Mouse (Mus musculus) forebrain, embryonic 15.5 days (tissue): ENCODE data around the gene Lnpk. TPM values are rescaled to one million over a fixed set of nuclear protein-coding genes. Genes with fewer than 3 reads are reported as not detected.

Experiments
- ATAC-seq: fragments of 200-750 bp; cut with Nextera tagmentation; replicated peaks from 2 replicates; pipeline ENCODE4 v1.8.0; 2017; ENCODE audit warnings: mild to moderate bottlenecking, moderate TSS enrichment, moderate library complexity
- H3K27ac ChIP-seq: fragments of 300-500 bp; sonication (generic); replicated peaks from 2 replicates; pipeline ENCODE4 v1.5.1; 2015; ENCODE audit warnings: mild to moderate bottlenecking, inconsistent platforms
- H3K27me3 ChIP-seq: fragments of 300-500 bp; sonication (generic); 2 replicates; pipeline ENCODE4 v1.6.1; 2015; ENCODE audit warnings: inconsistent platforms
- H3K36me3 ChIP-seq: fragments of 300-500 bp; sonication (generic); 2 replicates; pipeline ENCODE4 v1.6.1; 2015; ENCODE audit warnings: mild to moderate bottlenecking, inconsistent platforms
- H3K4me1 ChIP-seq: fragments of 300-500 bp; sonication (generic); 2 replicates; pipeline ENCODE4 v1.6.1; 2015; ENCODE audit warnings: inconsistent platforms
- H3K4me2 ChIP-seq: fragments of 300-500 bp; sonication (generic); replicated peaks from 2 replicates; pipeline ENCODE4 v1.6.1; 2015; ENCODE audit warnings: mild to moderate bottlenecking, inconsistent platforms
- H3K4me3 ChIP-seq: fragments of 300-500 bp; sonication (generic); 2 replicates; pipeline ENCODE4 v1.5.1; 2015; ENCODE audit warnings: mild to moderate bottlenecking, inconsistent platforms
- H3K9ac ChIP-seq: fragments of 300-500 bp; sonication (generic); replicated peaks from 2 replicates; pipeline ENCODE4 v1.6.1; 2015; ENCODE audit warnings: mild to moderate bottlenecking, inconsistent platforms
- H3K9me3 ChIP-seq: fragments of 300-500 bp; sonication (generic); 2 replicates; pipeline ENCODE4 v1.6.1; 2016; ENCODE audit warnings: inconsistent platforms
- WGBS: fragments of 180-500 bp; shearing (Covaris S2); methylation state at CpG from one replicate; pipeline ENCODE4 v1.1.7; 2015; ENCODE audit warnings: mixed read lengths; 5-methylcytosine and 5-hydroxymethylcytosine counted together
- polyA plus RNA-seq: library from polyadenylated mRNA; unstranded; fragments of >200 nt; fragmentation: Nextera tagmentation; extraction: Ambion mirVana; gene quantifications from 2 replicates; pipeline ENCODE4 v1.2.1, GENCODE M21; 2015

Lnpk gene
- polyA plus RNA-seq, 1 experiment from 2014 or later, result 48.3 TPM

- no peak overlapping the region for H3K4me2 ChIP-seq
These were observed 96.6 kb downstream of the Lnpk start for GRCm38 (mm10) chr2:74482651-74483050.

GRCm38 (mm10) chr2:74482086-74482485, 97.1 kb downstream of the Lnpk start:
- no peaks in the 10 kb centered on the region for H3K36me3 ChIP-seq
- H3K9me3 ChIP-seq, result no peaks in the 10 kb centered on the region
- no peak overlapping the region for H3K4me3 ChIP-seq
- no peaks in the 10 kb centered on the region for H3K27me3 ChIP-seq
- no peak for ATAC-seq
- no peak overlapping the region for H3K27ac ChIP-seq
- 79% methylated on average over 10 of the region's 10 CpGs for WGBS
- no peak overlapping the region for H3K4me2 ChIP-seq
- no peaks in the 10 kb centered on the region for H3K4me1 ChIP-seq
- no peak overlapping the region for H3K9ac ChIP-seq

More at GRCm38 (mm10) chr2:74482651-74483050, 96.6 kb downstream of the Lnpk start:
- Histone ChIP-seq H3K27me3 (no peaks in the 10 kb centered on the region), H3K4me3 (no peak overlapping the region), H3K36me3 (no peaks in the 10 kb centered on the region), H3K9ac (no peak overlapping the region), H3K9me3 (no peaks in the 10 kb centered on the region), H3K27ac (no peak overlapping the region), H3K4me1 (no peaks in the 10 kb centered on the region)
- ATAC-seq, result no peak
- 93% methylated on average over 10 of the region's 10 CpGs for WGBS

Other genes starting within 250 kb of the Lnpk start
- not detected in 2 replicates for gene Evx2, start 80.1 kb upstream of the Lnpk start, polyA plus RNA-seq
- not detected in 2 replicates for gene Hoxd13, start 88.9 kb upstream of the Lnpk start, polyA plus RNA-seq
- not detected in 2 replicates for gene Hoxd12, start 95.6 kb upstream of the Lnpk start, polyA plus RNA-seq
- not detected in 2 replicates for gene Hoxd11, start 100.1 kb upstream of the Lnpk start, polyA plus RNA-seq
- gene Hoxd10, start 112.5 kb upstream of the Lnpk start, polyA plus RNA-seq, result not detected in 2 replicates
- gene Hoxd9, start 118.3 kb upstream of the Lnpk start, polyA plus RNA-seq, result not detected in 2 replicates
- 0.10 TPM in 1 of 2 replicates, not detected in the other for gene Hoxd8, start 125.2 kb upstream of the Lnpk start, polyA plus RNA-seq
- not detected in 2 replicates for gene Hoxd3, start 132.5 kb upstream of the Lnpk start, polyA plus RNA-seq
- not detected in 2 replicates for gene Hoxd4, start 132.5 kb upstream of the Lnpk start, polyA plus RNA-seq
- gene Gm28230, start 147.3 kb upstream of the Lnpk start, polyA plus RNA-seq, result not detected in 2 replicates
- not detected in 2 replicates for gene Hoxd1, start 183.5 kb upstream of the Lnpk start, polyA plus RNA-seq
- 124 and 133 TPM in 2 replicates for gene Mtx2, start 246.4 kb upstream of the Lnpk start, polyA plus RNA-seq